Mouse (Mus musculus) bone marrow macrophage, adult 2 months (primary cell): ENCODE results near the gene Sh3rf1.

ENCODE experiments used
- CTCF ChIP-seq: IDR thresholded peaks from 2 replicates; pipeline ENCODE4 v1.5.1; 2012; ENCODE audit warnings: low read depth, mild to moderate bottlenecking, low read length, moderate library complexity
- POLR2A ChIP-seq: IDR thresholded peaks from 2 replicates; pipeline ENCODE4 v1.6.1; 2012; ENCODE audit warnings: mild to moderate bottlenecking, low read depth, low read length, borderline replicate concordance

DNA sequence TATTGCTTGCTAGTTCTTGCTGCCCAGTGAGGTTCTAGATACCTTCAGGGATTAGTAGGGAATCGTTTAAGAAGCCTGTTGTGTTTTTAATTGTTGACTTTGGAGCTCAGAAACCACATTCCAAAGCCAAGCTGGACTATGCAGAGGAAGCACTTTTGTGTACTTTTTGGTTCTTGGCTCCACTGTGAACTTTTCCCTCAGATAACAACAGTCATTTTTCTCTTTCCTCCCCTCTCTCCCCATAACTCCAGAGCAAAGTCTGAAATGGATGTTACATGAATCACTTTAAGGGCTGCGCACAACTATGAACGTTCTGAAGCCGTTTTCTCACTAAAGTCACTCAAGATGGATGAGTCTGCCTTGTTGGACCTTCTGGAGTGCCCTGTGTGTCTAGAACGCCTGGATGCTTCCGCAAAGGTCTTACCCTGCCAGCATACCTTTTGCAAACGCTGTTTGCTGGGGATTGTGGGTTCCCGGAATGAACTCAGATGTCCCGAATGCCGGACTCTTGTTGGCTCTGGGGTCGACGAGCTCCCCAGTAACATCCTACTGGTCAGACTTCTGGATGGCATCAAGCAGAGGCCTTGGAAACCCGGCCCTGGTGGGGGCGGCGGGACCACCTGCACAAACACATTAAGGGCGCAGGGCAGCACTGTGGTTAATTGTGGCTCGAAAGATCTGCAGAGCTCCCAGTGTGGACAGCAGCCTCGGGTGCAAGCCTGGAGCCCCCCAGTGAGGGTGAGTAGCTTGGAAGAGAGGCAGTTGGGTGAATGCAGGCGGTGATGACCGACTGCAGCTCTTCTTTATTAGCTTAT is 2.1 kb downstream of the Sh3rf1 start:
- no peak for TF ChIP-seq CTCF
- TF ChIP-seq POLR2A, result no peak
